Mouse (Mus musculus) T-helper 2 cell (primary cell): Measurements from ENCODE around the gene Klhdc2.

ENCODE experiments used
- in situ Hi-C: fragments of 300-600 bp; cut with MboI, MseI; formaldehyde crosslinking; loops from one replicate; pipeline ENCODE4 v1.15.1; 2025; ENCODE audit warnings: high pct_unique_total_duplicates

Klhdc2 gene

GRCm38 (mm10) chr12:69300391-69300790, 3.9 kb downstream of the Klhdc2 start:
- in situ Hi-C loops = no loop called here

GRCm38 (mm10) chr12:69302171-69302570, 5.7 kb downstream of the Klhdc2 start:
- in situ Hi-C loops = no loop called here

- in situ Hi-C loops = no loop called here
Observed at GRCm38 (mm10) chr12:69304051-69304450, 7.6 kb downstream of the Klhdc2 start.

GRCm38 (mm10) chr12:69306333-69306732, 9.9 kb downstream of the Klhdc2 start:
- in situ Hi-C loops = no loop called here

- in situ Hi-C loops = loop anchor here (10.0 kb wide), 1 partner anchor 1635 kb away; no protein-coding TSS in a partner anchor
Observed at GRCm38 (mm10) chr12:69309659-69310058, 13.2 kb downstream of the Klhdc2 start.

- in situ Hi-C loops = loop anchor here (10.0 kb wide), 1 partner anchor 1626 kb away; no protein-coding TSS in a partner anchor
Observed at GRCm38 (mm10) chr12:69318431-69318830, 21.9 kb downstream of the Klhdc2 start.

- in situ Hi-C loops = no loop called here
Observed at GRCm38 (mm10) chr12:69331187-69331586, 34.7 kb downstream of the Klhdc2 start.

- in situ Hi-C loops = no loop called here
Observed at GRCm38 (mm10) chr12:69332147-69332546, 35.7 kb downstream of the Klhdc2 start.

GRCm38 (mm10) chr12:69333547-69333946, 37.1 kb downstream of the Klhdc2 start:
- in situ Hi-C loops = no loop called here

GRCm38 (mm10) chr12:69349928-69350327, 53.4 kb downstream of the Klhdc2 start:
- in situ Hi-C loops = no loop called here

GRCm38 (mm10) chr12:69351685-69352084, 55.2 kb downstream of the Klhdc2 start:
- in situ Hi-C loops = no loop called here

- in situ Hi-C loops = loop anchor here (5.0 kb wide), 2 partner anchors 59 to 216 kb away; partner anchors contain the start of gene Klhdc2
Observed at GRCm38 (mm10) chr12:69356546-69357299, 60.2 kb downstream of the Klhdc2 start, which contains the start of gene Nemf. Gene Nemf (minus strand): TSS chr12:69357165.

- in situ Hi-C loops = loop anchor here (5.0 kb wide), 2 partner anchors 60 to 215 kb away; partner anchors contain the start of gene Klhdc2
Observed at GRCm38 (mm10) chr12:69357300-69357646, 60.8 kb downstream of the Klhdc2 start.
